Mouse (Mus musculus) thymus, postnatal 14 days (tissue): ENCODE data around the gene A730049H05Rik.

Experiments used
- DNase-seq: peaks from one replicate; pipeline ENCODE4 v3.0.0; 2021

A730049H05Rik gene

DNA sequence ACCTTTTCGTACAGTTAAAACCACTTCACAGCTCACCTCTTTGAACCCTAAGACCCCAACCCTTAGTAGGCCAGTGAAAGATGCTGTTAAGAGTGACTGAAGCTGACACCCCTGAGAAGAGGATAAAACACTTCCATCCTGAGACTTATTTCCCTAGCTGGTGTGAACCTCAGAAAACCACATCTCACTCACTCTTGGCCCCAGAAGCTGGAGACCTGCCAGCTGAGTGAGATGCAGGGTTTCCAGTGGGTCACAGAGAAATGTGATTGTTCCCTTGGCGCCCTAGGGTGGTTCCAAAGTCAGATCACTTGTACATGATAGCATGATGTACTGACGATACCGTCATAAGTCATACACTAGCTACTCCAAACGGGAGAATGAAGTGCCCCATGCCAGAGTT, 66.2 kb downstream of the A730049H05Rik start:
- DNase-seq = no peak

DNA sequence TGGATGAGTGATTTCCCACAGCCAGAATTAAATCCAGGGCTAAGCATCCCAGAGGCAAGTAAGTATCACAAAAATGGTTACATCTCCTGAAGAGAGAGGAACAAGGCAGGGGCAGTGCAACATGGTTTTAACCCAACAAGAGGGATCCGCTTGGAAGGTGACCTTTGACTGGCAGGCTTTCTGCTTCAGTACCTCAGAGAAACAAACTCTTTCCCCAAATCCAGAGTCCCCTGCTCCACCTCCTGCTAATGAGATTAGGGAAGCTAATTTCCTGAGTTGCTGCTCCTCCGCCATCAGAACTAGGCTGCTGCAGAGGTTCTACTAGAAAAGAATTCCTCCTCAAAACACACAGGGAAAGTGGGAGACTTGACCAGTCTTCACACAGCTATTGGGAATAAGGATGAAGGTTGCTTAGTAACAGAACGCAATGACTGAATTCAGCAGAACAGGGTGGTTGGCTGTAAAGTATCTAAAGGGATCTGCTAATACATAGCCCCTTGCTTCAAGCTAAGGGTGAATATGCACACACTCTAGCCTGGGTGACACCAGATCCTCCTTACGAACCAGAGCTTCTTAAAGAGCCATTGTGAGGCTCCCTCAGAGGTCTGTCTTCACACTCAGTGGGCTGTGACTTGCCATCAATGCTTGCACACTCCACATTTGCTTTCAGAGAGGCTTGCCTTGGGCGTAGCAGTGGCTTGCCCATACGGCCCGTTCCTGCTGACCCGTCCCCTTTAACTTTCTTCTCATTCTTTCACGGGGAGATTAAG, 67.0 kb downstream of the A730049H05Rik start:
- no peak for DNase-seq

GRCm38 (mm10) chr6:92891535-92891934, 75.3 kb downstream of the A730049H05Rik start:
- DNase-seq = no peak
